Mouse (Mus musculus) spleen, adult 18-20 months (tissue): ENCODE results near the gene Sec14l5.

Experiments
- DNase-seq, 2 experiments: peaks; one replicate each; pipeline ENCODE4 v3.0.0; 2022; ENCODE audit warnings: mixed read lengths in 2 of 2

Gene Sec14l5

DNA sequence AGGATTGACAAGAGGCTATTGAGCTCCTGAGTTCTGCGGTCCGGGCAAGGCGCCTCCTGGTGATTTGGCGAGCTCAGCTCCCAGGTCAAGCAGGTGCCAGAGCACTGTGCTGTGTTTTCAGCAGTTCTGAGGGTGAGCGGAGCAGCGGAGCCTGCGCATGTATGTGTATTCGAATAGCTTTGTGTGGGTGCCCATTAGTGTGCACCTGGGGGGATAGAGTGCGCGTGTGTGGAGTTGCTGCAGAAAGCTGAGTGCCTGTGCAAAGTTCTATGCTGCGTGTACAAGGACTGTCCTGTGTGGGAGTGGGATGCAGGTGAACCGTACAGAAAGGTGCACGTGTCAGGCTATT is at the start of gene Sec14l5:
Gene Sec14l5, plus strand, starts transcription at position 73 of the 349 bp plus-strand sequence.
- DNase-seq = no peak

- DNase-seq = no peak
Observed at GRCm38 (mm10) chr16:5101000-5101399, 45.9 kb upstream of the Sec14l5 start.

- no peak for DNase-seq
Observed at GRCm38 (mm10) chr16:5109877-5110276, 37.0 kb upstream of the Sec14l5 start.

GRCm38 (mm10) chr16:5111021-5111420 is 35.9 kb upstream of the Sec14l5 start:
- no peak for DNase-seq

- no peak for DNase-seq
Observed at GRCm38 (mm10) chr16:5113002-5113550, 33.8 kb upstream of the Sec14l5 start.

DNA sequence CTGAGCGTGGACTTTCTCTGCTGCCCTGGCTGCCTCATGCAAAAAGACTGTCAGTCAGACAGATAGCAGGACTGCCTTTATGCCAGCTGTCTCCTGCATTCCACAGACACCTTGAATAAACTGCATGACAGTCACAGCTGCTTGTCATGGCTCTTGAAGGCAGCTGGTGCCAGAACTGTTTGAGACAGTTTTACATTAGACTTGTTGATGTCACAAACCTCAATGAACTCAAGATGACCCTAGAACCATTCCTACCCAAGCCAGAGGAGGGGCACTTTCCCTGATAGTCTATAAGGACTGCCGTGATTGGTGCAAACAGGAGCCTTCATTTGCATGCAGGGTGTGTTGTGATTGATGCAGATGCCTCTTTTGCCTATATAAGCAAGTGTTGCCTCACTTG is 33.3 kb upstream of the Sec14l5 start:
- DNase-seq = no peak

GRCm38 (mm10) chr16:5119385-5119784 is 27.5 kb upstream of the Sec14l5 start:
- DNase-seq = no peak

GRCm38 (mm10) chr16:5119845-5120244 is 27.1 kb upstream of the Sec14l5 start:
- DNase-seq = no peak

DNA sequence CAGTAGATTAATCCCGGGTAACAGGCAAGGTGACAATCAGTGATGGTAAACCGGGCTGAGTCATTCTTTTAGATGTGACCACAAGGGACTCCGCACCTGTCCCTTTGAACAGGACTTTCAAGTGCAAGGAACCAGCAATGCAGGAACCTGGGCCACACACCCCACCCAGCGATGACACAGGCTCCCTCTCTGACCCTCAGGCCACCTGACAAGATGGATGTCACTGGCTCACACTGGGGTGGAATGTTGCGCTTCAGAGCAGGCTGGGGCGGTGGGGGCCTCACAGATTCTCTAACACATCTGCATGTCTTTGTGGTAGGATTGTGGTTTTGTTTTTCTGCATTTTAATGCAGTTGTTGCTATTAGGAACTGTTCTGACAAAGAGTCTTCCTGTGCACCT is 23.4 kb upstream of the Sec14l5 start:
- no peak for DNase-seq

DNA sequence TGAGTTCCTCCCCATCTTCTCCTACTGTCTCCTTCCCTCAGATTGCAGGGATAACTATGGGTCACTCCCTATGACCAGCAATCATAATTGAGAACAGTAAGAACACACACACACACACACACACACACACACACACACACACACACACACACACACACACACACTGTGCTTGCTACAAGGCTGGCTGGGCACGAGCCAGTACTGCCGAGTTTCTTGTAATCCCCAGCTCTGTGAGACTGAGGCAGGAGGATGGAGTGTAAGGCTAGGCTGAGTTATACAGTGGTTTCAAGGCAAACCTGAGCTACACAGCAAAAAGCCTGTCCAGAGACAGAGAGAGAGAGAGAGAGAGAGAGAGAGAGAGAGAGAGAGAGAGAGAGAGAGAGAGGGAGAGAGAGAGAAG is 16.7 kb upstream of the Sec14l5 start:
- no peak for DNase-seq

DNA sequence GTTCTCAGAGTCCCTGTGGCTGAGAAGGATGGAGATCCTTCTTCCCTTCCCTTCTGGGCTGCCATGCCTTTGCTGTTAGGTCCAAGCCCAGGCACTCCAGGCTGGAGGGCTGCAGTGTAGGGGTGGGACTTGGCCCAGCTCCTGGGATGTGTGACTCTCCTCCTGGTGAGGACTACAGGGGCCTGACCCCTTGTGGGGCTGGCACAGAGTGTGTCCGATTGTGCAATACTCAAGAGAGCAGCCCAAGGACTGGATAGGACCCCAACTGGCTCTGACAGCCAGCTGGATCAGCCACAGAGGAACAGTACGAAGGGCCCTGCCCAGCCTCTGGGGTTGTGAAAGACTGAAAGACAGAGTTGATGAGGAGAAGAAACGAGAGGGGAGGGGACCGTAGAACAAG is 16.1 kb upstream of the Sec14l5 start:
- DNase-seq = no peak

GRCm38 (mm10) chr16:5131251-5131922 is 15.5 kb upstream of the Sec14l5 start:
- DNase-seq = no peak

DNA sequence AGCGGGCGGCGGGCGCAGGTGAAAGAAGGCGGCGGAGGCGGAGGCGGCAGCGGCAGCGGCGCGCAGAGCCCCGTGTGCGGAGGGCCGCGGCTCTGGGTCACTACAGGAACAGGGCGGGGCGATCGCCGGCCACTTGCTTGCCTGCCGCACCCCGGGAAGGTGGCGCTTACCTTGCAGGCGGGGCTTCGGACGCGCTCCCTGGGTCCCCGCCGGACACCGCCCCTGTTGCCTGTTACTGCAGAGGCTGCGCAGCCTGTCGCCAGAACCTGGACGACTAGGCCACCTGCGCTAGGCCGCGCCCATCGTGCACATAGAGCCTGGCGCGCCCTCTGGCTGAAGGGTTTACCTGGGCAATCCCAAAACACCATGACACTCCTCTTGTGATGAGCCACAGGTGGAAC is 14.5 kb upstream of the Sec14l5 start, which contains the start of gene Ppl:
Gene Ppl, minus strand, starts transcription at position 21 of the 401 bp plus-strand sequence.
- DNase-seq = peak; percentile 57 to 60

DNA sequence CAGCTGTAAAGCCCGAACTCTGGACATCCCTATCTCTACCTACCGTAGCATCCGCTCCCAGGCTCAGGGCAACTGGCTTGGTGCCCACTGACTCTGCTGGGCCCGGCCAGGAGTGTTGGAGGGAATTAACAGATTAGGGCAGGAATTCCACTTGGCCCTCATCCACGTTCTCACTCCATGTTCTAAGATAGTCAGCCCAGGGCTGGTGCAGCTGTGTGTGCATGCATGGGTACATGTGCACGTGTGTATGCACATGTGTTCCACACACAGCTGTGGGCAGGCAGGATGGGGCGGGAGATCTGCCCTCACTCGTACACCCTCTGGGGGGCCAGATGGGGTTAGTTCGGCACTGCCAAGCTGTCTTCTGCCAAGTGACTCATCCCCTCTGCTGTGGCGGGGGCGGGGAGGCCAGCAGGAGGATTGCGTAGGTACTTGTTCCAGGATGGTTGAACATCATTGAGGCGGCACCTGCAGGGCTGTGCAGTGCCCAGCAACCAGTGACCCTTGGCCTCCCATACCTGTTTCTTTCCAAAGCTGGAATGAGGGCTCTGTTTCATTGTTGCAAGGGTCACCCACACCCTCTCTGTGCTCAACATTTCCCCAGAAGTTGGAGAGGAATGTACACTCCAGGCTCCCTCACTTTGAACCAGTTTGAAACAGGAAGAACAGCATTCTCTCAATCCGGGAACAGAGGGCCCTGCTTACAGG is 12.1 kb upstream of the Sec14l5 start:
- DNase-seq = no peak

- DNase-seq = no peak
Observed at GRCm38 (mm10) chr16:5135551-5136261, 11.2 kb upstream of the Sec14l5 start.

DNA sequence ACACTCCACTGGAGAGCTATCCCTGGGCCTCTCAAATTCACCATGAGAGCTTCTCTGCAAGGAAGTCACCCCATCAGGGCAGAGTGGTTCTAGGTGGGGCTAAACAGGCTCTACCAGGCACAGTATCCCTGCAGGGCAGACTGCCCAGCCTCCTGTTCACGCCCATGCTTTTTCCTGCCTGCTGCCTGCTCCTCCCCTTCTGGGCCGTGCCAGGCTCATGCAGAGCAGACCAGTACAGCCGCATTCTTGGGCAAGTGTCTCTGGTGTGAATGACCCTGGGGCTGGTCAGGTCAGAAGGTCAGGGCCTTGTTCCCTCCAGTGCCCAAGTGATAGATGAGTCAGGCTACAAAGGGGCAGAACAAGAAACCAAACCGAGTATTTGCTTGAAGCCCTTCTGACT is 10.4 kb upstream of the Sec14l5 start:
- no peak for DNase-seq

DNA sequence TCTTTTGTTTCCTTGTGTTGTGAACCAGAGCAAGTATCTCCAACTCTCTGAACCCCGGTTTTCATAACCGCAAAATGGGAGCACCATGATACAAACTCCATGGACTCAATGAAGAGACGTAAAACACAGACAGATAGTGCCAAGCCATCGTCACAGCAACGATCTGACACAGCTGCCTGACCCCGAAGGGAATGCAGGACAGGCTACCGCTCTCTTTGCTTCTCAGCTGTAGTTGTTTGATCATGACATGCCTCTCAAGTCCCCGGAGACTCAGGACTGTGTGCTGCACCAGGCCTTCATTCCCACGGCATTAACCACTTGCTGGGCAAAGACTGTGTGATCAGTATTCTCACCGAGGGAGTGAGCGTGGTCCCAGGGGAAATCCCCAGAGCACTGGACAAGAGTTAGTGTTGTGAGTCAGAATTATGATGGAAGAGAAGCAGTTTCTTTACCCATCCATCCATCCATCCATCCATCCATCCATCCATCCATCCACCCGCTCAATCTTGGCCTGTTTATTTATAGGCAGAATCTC is 9.8 kb upstream of the Sec14l5 start:
- no peak for DNase-seq

DNA sequence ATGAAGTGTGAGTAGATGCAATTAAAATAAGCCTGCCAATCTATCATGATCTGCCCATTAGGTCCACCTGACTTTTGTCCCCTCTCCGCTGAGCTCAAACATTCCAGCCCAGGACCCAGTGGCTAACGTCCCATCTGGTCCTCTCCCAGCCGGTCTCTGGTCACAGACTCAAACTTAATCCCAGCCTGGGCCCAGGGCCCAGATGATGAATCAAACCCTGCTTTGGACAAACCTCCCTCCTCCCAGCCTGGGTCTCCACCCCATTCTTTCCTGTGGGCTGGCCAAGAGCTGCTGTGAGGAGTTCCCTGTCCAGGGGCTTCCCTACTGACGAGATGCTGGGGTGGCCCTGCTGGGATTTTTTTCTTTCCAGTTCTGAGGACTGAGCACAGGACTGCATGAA is 7.2 kb upstream of the Sec14l5 start:
- DNase-seq = no peak

DNA sequence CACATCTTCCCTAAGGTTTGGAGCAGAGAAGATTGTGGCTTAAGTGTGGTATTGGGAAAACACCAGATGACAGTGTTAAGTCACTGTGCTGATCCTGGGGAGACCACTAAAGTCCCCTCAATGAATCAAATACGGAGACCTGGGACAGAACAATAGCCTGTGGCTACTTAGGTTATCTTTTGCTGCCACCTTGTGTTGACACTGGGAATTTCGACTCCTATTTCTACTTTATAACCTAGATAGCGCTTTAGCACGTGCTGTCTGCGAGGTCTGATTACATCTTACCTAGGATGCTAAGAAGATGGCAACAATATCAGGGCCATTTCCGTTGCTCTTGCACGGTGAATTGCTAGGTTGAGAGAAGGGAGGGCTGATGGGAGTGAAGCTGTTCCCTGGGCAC is 1.3 kb upstream of the Sec14l5 start:
- peak in 1 of 2 experiments; percentile 72 for DNase-seq

- peak; percentile 24 to 36 for DNase-seq
Observed at GRCm38 (mm10) chr16:5146367-5147036, 407 bp upstream of the Sec14l5 start.

DNA sequence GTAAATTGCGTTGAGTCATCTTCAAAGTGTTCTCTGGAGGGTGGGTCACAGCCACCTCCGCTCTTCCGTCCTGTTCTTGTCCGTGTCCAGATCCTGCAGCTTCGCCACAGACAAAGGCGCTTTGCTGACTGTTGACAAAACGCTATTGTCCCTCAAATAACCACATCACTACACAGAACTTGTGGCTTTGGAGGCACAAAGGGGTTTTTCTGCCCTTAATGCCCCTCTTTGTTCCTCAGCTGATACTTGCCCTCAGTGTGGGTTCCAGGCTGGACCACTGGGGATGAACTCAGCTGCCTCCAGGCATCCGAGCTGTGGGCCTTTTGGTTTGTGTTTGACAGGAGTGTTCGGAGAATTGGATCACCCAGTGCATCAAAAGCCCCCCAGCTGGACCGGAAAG is 3.6 kb downstream of the Sec14l5 start:
- DNase-seq = no peak

GRCm38 (mm10) chr16:5153299-5154026 is 6.6 kb downstream of the Sec14l5 start:
- DNase-seq = no peak
